Mouse (Mus musculus): ENCODE results near the gene Fam172a.

GRCm38 (mm10) chr13:78100664-78101063 lies 398.8 kb downstream of the Fam172a start:
- TF ChIP-seq CTCF (IDR thresholded peaks at IDR 0.05) (no peak), POLR2A (IDR thresholded peaks at IDR 0.05; ENCODE audit: insufficient read depth, low read depth, low read length) (no peak)

All from heart, adult 2 months (tissue).